Mouse (Mus musculus) G1E (cell line): ENCODE results near the gene 2810408A11Rik.

ENCODE experiments used
- CTCF ChIP-seq: IDR thresholded peaks from 2 replicates; pipeline ENCODE4 v1.5.1; 2012; ENCODE audit warnings: low read depth, low read length, inconsistent platforms, mixed read lengths
- GATA1 ChIP-seq: IDR thresholded peaks from 2 replicates; pipeline ENCODE4 v1.6.1; 2012; ENCODE audit warnings: borderline replicate concordance, low read length, inconsistent platforms, mixed read lengths

DNA sequence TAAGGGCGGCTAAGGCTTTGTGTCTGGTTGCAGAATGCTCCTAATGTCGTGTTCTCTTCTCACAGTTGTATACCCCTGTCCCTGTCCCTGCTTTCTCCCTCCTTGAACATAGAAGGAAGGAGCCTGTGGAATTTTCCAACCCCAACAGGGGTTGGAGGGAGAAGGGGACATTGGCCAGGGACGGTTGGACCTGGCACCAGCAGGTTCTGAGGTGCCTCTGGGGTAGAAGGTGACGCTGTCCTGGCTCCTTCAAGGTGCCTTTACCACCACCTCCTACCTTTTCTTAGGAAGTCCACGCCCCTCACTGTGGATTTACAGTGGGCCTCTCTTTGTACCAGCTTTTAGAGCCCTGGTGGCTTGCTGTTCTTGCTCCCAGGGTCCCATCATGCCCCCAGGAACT is 37.0 kb upstream of the 2810408A11Rik start:
- TF ChIP-seq CTCF (no peak), GATA1 (no peak)
